Mouse (Mus musculus): ENCODE measurements around the gene Arhgef28. TPM values are rescaled to one million over a fixed set of nuclear protein-coding genes. Genes with fewer than 3 reads are reported as not detected.

Arhgef28 gene
- polyA plus RNA-seq, 2 experiments = 0.11 to 0.52 TPM

- DNase-seq (ENCODE audit: low read depth in 3 of 3, low spot score in 3 of 3) (no peak), ATAC-seq (ENCODE audit: insufficient read depth) (no peak)
- no peak for TF ChIP-seq EP300 (IDR thresholded peaks at IDR 0.05; ENCODE audit: low read depth)
- TF ChIP-seq CTCF (IDR thresholded peaks at IDR 0.05; ENCODE audit: low read depth) = no peak
- no peaks in the 10 kb centered on the region for H3K36me3 ChIP-seq (replicated peaks; ENCODE audit: control insufficient read depth, insufficient read depth, low read depth)
- no peaks in the 10 kb centered on the region for H3K4me1 ChIP-seq (replicated peaks; ENCODE audit: control insufficient read depth in 2 of 2, insufficient read depth in 2 of 2, low read length in 1 of 2)
- H3K4me2 ChIP-seq (ENCODE audit: low read depth) = no peak overlapping the region
- H3K9ac ChIP-seq (replicated peaks) = no peak overlapping the region
- H3K9me3 ChIP-seq (ENCODE audit: control insufficient read depth, low read length) = no peaks in the 10 kb centered on the region
- no peak overlapping the region for H3K4me3 ChIP-seq (ENCODE audit: insufficient read depth in 1 of 2, low read depth in 2 of 2, low read length in 2 of 2)
- H3K27me3 ChIP-seq (ENCODE audit: control insufficient read depth, insufficient read depth, low read length) = no peaks in the 10 kb centered on the region
- 29% methylated on average over 12 of the region's 12 CpGs for WGBS (ENCODE audit: insufficient replicate concordance)
- no peak overlapping the region for H3K27ac ChIP-seq
Measured at GRCm38 (mm10) chr13:98135890-98136555, 70.2 kb downstream of the Arhgef28 start.

- H3K4me1 ChIP-seq (replicated peaks; ENCODE audit: control insufficient read depth in 2 of 2, insufficient read depth in 2 of 2, low read length in 1 of 2) = no peaks in the 10 kb centered on the region
- no peaks in the 10 kb centered on the region for H3K36me3 ChIP-seq (replicated peaks; ENCODE audit: control insufficient read depth, insufficient read depth, low read depth)
- H3K27me3 ChIP-seq (ENCODE audit: control insufficient read depth, insufficient read depth, low read length) = no peaks in the 10 kb centered on the region
- no peak for TF ChIP-seq CTCF (IDR thresholded peaks at IDR 0.05; ENCODE audit: low read depth)
- no peak for TF ChIP-seq EP300 (IDR thresholded peaks at IDR 0.05; ENCODE audit: low read depth)
- WGBS (ENCODE audit: insufficient replicate concordance) = 66% methylated on average over 5 of the region's 5 CpGs
- no peaks in the 10 kb centered on the region for H3K9me3 ChIP-seq (ENCODE audit: control insufficient read depth, low read length)
- no peak overlapping the region for H3K27ac ChIP-seq
- DNase-seq (ENCODE audit: low read depth in 3 of 3, low spot score in 3 of 3) (no peak), ATAC-seq (ENCODE audit: insufficient read depth) (no peak)
- no peak overlapping the region for H3K9ac ChIP-seq (replicated peaks)
- H3K4me3 ChIP-seq (ENCODE audit: insufficient read depth in 1 of 2, low read depth in 2 of 2, low read length in 2 of 2) = no peak overlapping the region
- H3K4me2 ChIP-seq (ENCODE audit: low read depth) = no peak overlapping the region
Measured at GRCm38 (mm10) chr13:98132951-98133350, 73.3 kb downstream of the Arhgef28 start.

- Histone ChIP-seq H3K27ac (no peak overlapping the region), H3K4me3 (ENCODE audit: insufficient read depth in 1 of 2, low read depth in 2 of 2, low read length in 2 of 2) (no peak overlapping the region), H3K9ac (replicated peaks) (no peak overlapping the region), H3K27me3 (ENCODE audit: control insufficient read depth, insufficient read depth, low read length) (no peaks in the 10 kb centered on the region), H3K4me1 (replicated peaks; ENCODE audit: control insufficient read depth in 2 of 2, insufficient read depth in 2 of 2, low read length in 1 of 2) (no peaks in the 10 kb centered on the region), H3K9me3 (ENCODE audit: control insufficient read depth, low read length) (no peaks in the 10 kb centered on the region), H3K36me3 (replicated peaks; ENCODE audit: control insufficient read depth, insufficient read depth, low read depth) (no peaks in the 10 kb centered on the region), H3K4me2 (ENCODE audit: low read depth) (no peak overlapping the region)
- TF ChIP-seq CTCF (IDR thresholded peaks at IDR 0.05; ENCODE audit: low read depth) (no peak), EP300 (IDR thresholded peaks at IDR 0.05; ENCODE audit: low read depth) (no peak)
- WGBS (ENCODE audit: insufficient replicate concordance) = 63% methylated on average over 6 of the region's 6 CpGs
- ATAC-seq (ENCODE audit: insufficient read depth) (no peak), DNase-seq (ENCODE audit: low read depth in 3 of 3, low spot score in 3 of 3) (no peak)
Measured at GRCm38 (mm10) chr13:98132264-98132663, 74.0 kb downstream of the Arhgef28 start.

- ATAC-seq (ENCODE audit: insufficient read depth) (no peak), DNase-seq (ENCODE audit: low read depth in 3 of 3, low spot score in 3 of 3) (no peak)
- no peak for TF ChIP-seq EP300 (IDR thresholded peaks at IDR 0.05; ENCODE audit: low read depth)
- no peak for TF ChIP-seq CTCF (IDR thresholded peaks at IDR 0.05; ENCODE audit: low read depth)
- H3K27me3 ChIP-seq (ENCODE audit: control insufficient read depth, insufficient read depth, low read length) = no peaks in the 10 kb centered on the region; the same call in 1 of the 2 replicates
- H3K27ac ChIP-seq = no peak overlapping the region
- WGBS (ENCODE audit: insufficient replicate concordance) = 49% methylated on average over 5 of the region's 5 CpGs
- no peak overlapping the region for H3K4me3 ChIP-seq (ENCODE audit: insufficient read depth in 1 of 2, low read depth in 2 of 2, low read length in 2 of 2)
- H3K9ac ChIP-seq (replicated peaks) = no peak overlapping the region
- H3K9me3 ChIP-seq (ENCODE audit: control insufficient read depth, low read length) = no peaks in the 10 kb centered on the region
- H3K4me1 ChIP-seq (replicated peaks; ENCODE audit: control insufficient read depth in 2 of 2, insufficient read depth in 2 of 2, low read length in 1 of 2) = peaks cover 0 to 12% of the 10 kb centered on the region in 2 experiments; a peak in 2 of 4 replicates
- no peaks in the 10 kb centered on the region for H3K36me3 ChIP-seq (replicated peaks; ENCODE audit: control insufficient read depth, insufficient read depth, low read depth)
- H3K4me2 ChIP-seq (ENCODE audit: low read depth) = no peak overlapping the region
Measured at GRCm38 (mm10) chr13:98125666-98126065, 80.6 kb downstream of the Arhgef28 start.

- Histone ChIP-seq H3K27me3 (ENCODE audit: control insufficient read depth, insufficient read depth, low read length) (no peaks in the 10 kb centered on the region; the same call in 1 of the 2 replicates), H3K36me3 (replicated peaks; ENCODE audit: control insufficient read depth, insufficient read depth, low read depth) (no peaks in the 10 kb centered on the region), H3K9ac (replicated peaks) (no peak overlapping the region), H3K27ac (no peak overlapping the region), H3K4me1 (replicated peaks; ENCODE audit: control insufficient read depth in 2 of 2, insufficient read depth in 2 of 2, low read length in 1 of 2) (peaks cover 0 to 12% of the 10 kb centered on the region in 2 experiments; a peak in 2 of 4 replicates), H3K9me3 (ENCODE audit: control insufficient read depth, low read length) (no peaks in the 10 kb centered on the region), H3K4me2 (ENCODE audit: low read depth) (peak overlapping the region; percentile 23; the same call in 1 of the 2 replicates), H3K4me3 (ENCODE audit: insufficient read depth in 1 of 2, low read depth in 2 of 2, low read length in 2 of 2) (no peak overlapping the region)
- TF ChIP-seq EP300 (IDR thresholded peaks at IDR 0.05; ENCODE audit: low read depth) (peak; percentile 43; the same call in 1 of the 2 replicates), CTCF (IDR thresholded peaks at IDR 0.05; ENCODE audit: low read depth) (no peak)
- ATAC-seq (ENCODE audit: insufficient read depth) (peak; percentile 73; the same call in 1 of the 2 replicates), DNase-seq (ENCODE audit: low read depth in 3 of 3, low spot score in 3 of 3) (peak; percentile 16 to 37 (median 30))
- 8% methylated on average over 14 of the region's 14 CpGs for WGBS (ENCODE audit: insufficient replicate concordance)
Measured at GRCm38 (mm10) chr13:98124113-98124745, 82.0 kb downstream of the Arhgef28 start.

Data from liver, embryonic 14.5 days (tissue).